Mouse (Mus musculus): ENCODE data around the gene Gm10192. TPM values are rescaled to one million over a fixed set of nuclear protein-coding genes. Genes with fewer than 3 reads are reported as not detected.
"Not testable (repeated sequence)": the region's sequence is repeated elsewhere in the genome, so short reads cannot be mapped to it uniquely, and the experiment has no call there.

Gm10192 gene
- not detected in 2 replicates for polyA plus RNA-seq (2012; rRNA removed)

- DNase-seq (ENCODE audit: low read depth), result not testable (repeated sequence)
These were observed at the start of gene Gm10192 for GRCm38 (mm10) chr4:97183066-97183465. Gene Gm10192, minus strand, starts transcription at chr4:97183166.

GRCm38 (mm10) chr4:97230411-97231104, 47.6 kb upstream of the Gm10192 start:
- DNase-seq (ENCODE audit: low read depth), result peak; percentile 5

GRCm38 (mm10) chr4:97219701-97220100, 36.7 kb upstream of the Gm10192 start:
- no peak for DNase-seq (ENCODE audit: low read depth)

- no peak for DNase-seq (ENCODE audit: low read depth)
These were observed 34.9 kb upstream of the Gm10192 start for GRCm38 (mm10) chr4:97217906-97218305.

- DNase-seq (ENCODE audit: low read depth), result no peak
These were observed 29.5 kb upstream of the Gm10192 start for GRCm38 (mm10) chr4:97212514-97212913.

GRCm38 (mm10) chr4:97202986-97203385, 20.0 kb upstream of the Gm10192 start:
- not testable (repeated sequence) for DNase-seq (ENCODE audit: low read depth)

- DNase-seq (ENCODE audit: low read depth), result peak; percentile 6
These were observed 10.2 kb upstream of the Gm10192 start for GRCm38 (mm10) chr4:97193176-97193575.

- no peak for DNase-seq (ENCODE audit: low read depth)
These were observed 9.6 kb upstream of the Gm10192 start for GRCm38 (mm10) chr4:97192601-97193000.

GRCm38 (mm10) chr4:97180396-97180795, 2.6 kb downstream of the Gm10192 start:
- no peak for DNase-seq (ENCODE audit: low read depth)

GRCm38 (mm10) chr4:97156841-97157345, 26.1 kb downstream of the Gm10192 start:
- DNase-seq (ENCODE audit: low read depth), result no peak

GRCm38 (mm10) chr4:97156084-97156483, 26.9 kb downstream of the Gm10192 start:
- DNase-seq (ENCODE audit: low read depth), result no peak

GRCm38 (mm10) chr4:97153554-97153953, 29.4 kb downstream of the Gm10192 start:
- DNase-seq (ENCODE audit: low read depth), result no peak

GRCm38 (mm10) chr4:97142484-97142883, 40.5 kb downstream of the Gm10192 start:
- DNase-seq (ENCODE audit: low read depth), result no peak

Data from gonadal fat pad, adult 2 months (tissue).